Comparison of ENCODE assay signal across 8 mouse cellular contexts in genomic region chr16:21204367-21205092, GRCm38 (mm10). TPM values are rescaled to one million over a fixed set of nuclear protein-coding genes. Genes with fewer than 3 reads are reported as not detected.
A peak's percentile ranks its signal among the peaks of the same experiment; 100 is the strongest.
DNase-seq lines count a peak whose midpoint lies in the region; ATAC-seq and TF ChIP-seq lines count a peak whose summit lies in the region.

Gene Ephb3, plus strand, starts transcription at chr16:21204755.

- under 1% methylated on average over 51 of the region's 51 CpGs for WGBS in cerebellum, adult 2 months
- under 1% methylated on average over 51 of the region's 51 CpGs for whole genome bisulfite sequencing in forebrain, embryonic 16.5 days
- WGBS in liver, postnatal 0 days (ENCODE audit: insufficient replicate concordance), result 2% methylated on average over 51 of the region's 51 CpGs
- WGBS in neural tube, embryonic 14.5 days, result 0% methylated on average over 51 of the region's 51 CpGs

- TF ChIP-seq RAD21 in MEL (IDR thresholded peaks at IDR 0.05; ENCODE audit: low read depth, low read length), result peak; percentile 84

- peak; percentile 64 for DNase-seq in MEL (ENCODE audit: low read depth, low spot score)
- DNase-seq in cerebellum, adult 2 months, result peak; percentile 94 to 95
- DNase-seq in heart, postnatal 25 days (ENCODE audit: low spot score), result peak; percentile 97
- DNase-seq in layer of hippocampus, adult 11-12 months (ENCODE audit: low spot score), result peak; percentile 99
- DNase-seq in liver, postnatal 0 days, result peak; percentile 94
- DNase-seq in testis, postnatal 10 days (ENCODE audit: low spot score), result peak; percentile 100

- intact Hi-C loops in heart, postnatal 25 days (cut with DNase I), result loop anchor here (1.0 to 10.0 kb wide), 2 partner anchors 160 to 209 kb away; no protein-coding TSS in a partner anchor

- no peaks in the 10 kb centered on the region for H3K4me1 ChIP-seq in MEL (ENCODE audit: control insufficient read depth in 1 of 2, insufficient read depth in 2 of 2, low read length in 2 of 2)
- no peaks in the 10 kb centered on the region for H3K4me1 ChIP-seq in cerebellum, adult 2 months (ENCODE audit: control insufficient read depth, insufficient read depth, low read length)
- peaks cover 9% of the 10 kb centered on the region for H3K4me1 ChIP-seq in forebrain, embryonic 16.5 days (replicated peaks; ENCODE audit: control insufficient read depth, insufficient read depth, low read length)
- H3K4me1 ChIP-seq in liver, postnatal 0 days (ENCODE audit: insufficient read depth), result peaks cover 12% of the 10 kb centered on the region; the same call in 1 of the 2 replicates
- peaks cover 22% of the 10 kb centered on the region for H3K4me1 ChIP-seq in neural tube, embryonic 14.5 days (ENCODE audit: control insufficient read depth, insufficient read depth, low read length)

- TF ChIP-seq CTCF in MEL (IDR thresholded peaks at IDR 0.05 in 2 of 3, conservative IDR thresholded peaks at IDR 0.05 in 1 of 3; ENCODE audit: control insufficient read depth in 1 of 3, insufficient read depth in 1 of 3, low read depth in 2 of 3, low read length in 3 of 3, poor library complexity in 1 of 3, severe bottlenecking in 1 of 3), result peak; percentile 30 to 79 (median 71); a peak in 5 of 6 replicates
- peak; percentile 64 for TF ChIP-seq CTCF in cerebellum, adult 2 months (IDR thresholded peaks at IDR 0.05; ENCODE audit: borderline replicate concordance, insufficient read depth, low read depth, low read length)
- TF ChIP-seq CTCF in liver, postnatal 0 days (IDR thresholded peaks at IDR 0.05; ENCODE audit: low read depth), result peak; percentile 79

- no peak within 1 kb of the TSS for H3K27ac ChIP-seq in MEL (ENCODE audit: control insufficient read depth, low read depth, low read length)
- H3K27ac ChIP-seq in cerebellum, adult 2 months (ENCODE audit: insufficient read depth, low read length), result no peak within 1 kb of the TSS
- peak within 1 kb of the TSS; percentile 32; the same call in 1 of the 2 replicates for H3K27ac ChIP-seq in forebrain, embryonic 16.5 days (ENCODE audit: low read length)
- H3K27ac ChIP-seq in liver, postnatal 0 days (ENCODE audit: low read depth), result no peak within 1 kb of the TSS
- H3K27ac ChIP-seq in neural tube, embryonic 14.5 days (ENCODE audit: low read depth, low read length), result peak within 1 kb of the TSS; percentile 60

- H3K79me2 ChIP-seq in MEL (ENCODE audit: control insufficient read depth, insufficient read depth, low read length, poor library complexity), result no peaks in the 10 kb centered on the region

- no peak for TF ChIP-seq EP300 in MEL (IDR thresholded peaks at IDR 0.05; ENCODE audit: low read depth in 1 of 2, low read length in 2 of 2)
- no peak for TF ChIP-seq EP300 in liver, postnatal 0 days (IDR thresholded peaks at IDR 0.05; ENCODE audit: low read depth)

- no peak for TF ChIP-seq POLR2A in MEL (IDR thresholded peaks at IDR 0.05; ENCODE audit: control insufficient read depth in 1 of 2, insufficient read depth in 1 of 2, low read depth in 1 of 2, low read length in 2 of 2, poor library complexity in 1 of 2)
- peak; percentile 47; the same call in 1 of the 2 replicates for TF ChIP-seq POLR2A in cerebellum, adult 2 months (IDR thresholded peaks at IDR 0.05; ENCODE audit: borderline replicate concordance, insufficient read depth, low read length)

- H3K4me2 ChIP-seq in forebrain, embryonic 16.5 days (ENCODE audit: low read length), result peak within 1 kb of the TSS; percentile 70
- H3K4me2 ChIP-seq in liver, postnatal 0 days (ENCODE audit: low read depth, low read length), result peak within 1 kb of the TSS; percentile 71
- H3K4me2 ChIP-seq in neural tube, embryonic 14.5 days (ENCODE audit: low read depth, low read length), result peak within 1 kb of the TSS; percentile 72

- no peak within 1 kb of the TSS for H3K4me3 ChIP-seq in MEL (ENCODE audit: control insufficient read depth in 1 of 2, insufficient read depth in 1 of 2, low read depth in 2 of 2, low read length in 2 of 2)
- H3K4me3 ChIP-seq in cerebellum, adult 2 months (replicated peaks; ENCODE audit: insufficient read depth, low read depth, low read length), result peak within 1 kb of the TSS; percentile 58
- peak within 1 kb of the TSS; percentile 67 for H3K4me3 ChIP-seq in forebrain, embryonic 16.5 days (replicated peaks; ENCODE audit: low read length)
- peak within 1 kb of the TSS; percentile 47 for H3K4me3 ChIP-seq in liver, postnatal 0 days (ENCODE audit: low read depth, low read length)
- peak within 1 kb of the TSS; percentile 81 for H3K4me3 ChIP-seq in neural tube, embryonic 14.5 days (ENCODE audit: low read depth, low read length)

- no peaks in the 10 kb centered on the region for H3K36me3 ChIP-seq in MEL (ENCODE audit: control insufficient read depth in 1 of 2, insufficient read depth in 2 of 2, low read length in 2 of 2)
- no peaks in the 10 kb centered on the region for H3K36me3 ChIP-seq in forebrain, embryonic 16.5 days (ENCODE audit: control insufficient read depth, insufficient read depth)
- no peaks in the 10 kb centered on the region for H3K36me3 ChIP-seq in liver, postnatal 0 days (replicated peaks; ENCODE audit: insufficient read depth, low read length)
- H3K36me3 ChIP-seq in neural tube, embryonic 14.5 days (ENCODE audit: control insufficient read depth, insufficient read depth, low read length), result no peaks in the 10 kb centered on the region

- H3K9ac ChIP-seq in MEL (ENCODE audit: control insufficient read depth, low read depth, low read length, poor library complexity, severe bottlenecking), result no peak within 1 kb of the TSS
- H3K9ac ChIP-seq in forebrain, embryonic 16.5 days (replicated peaks; ENCODE audit: low read depth, low read length), result peak within 1 kb of the TSS; percentile 66
- peak within 1 kb of the TSS; percentile 34 for H3K9ac ChIP-seq in liver, postnatal 0 days (replicated peaks)
- peak within 1 kb of the TSS; percentile 83 for H3K9ac ChIP-seq in neural tube, embryonic 14.5 days (replicated peaks; ENCODE audit: low read depth, low read length)

- ATAC-seq in forebrain, embryonic 16.5 days, result peak; percentile 97
- ATAC-seq in liver, postnatal 0 days, result peak; percentile 96
- peak; percentile 97 for ATAC-seq in neural tube, embryonic 14.5 days (ENCODE audit: low read depth)

- H3K27me3 ChIP-seq in MEL (ENCODE audit: control insufficient read depth in 1 of 2, insufficient read depth in 2 of 2, low read length in 2 of 2), result peaks cover 0 to 7% of the 10 kb centered on the region in 2 experiments; a peak in 2 of 4 replicates
- no peaks in the 10 kb centered on the region for H3K27me3 ChIP-seq in cerebellum, adult 2 months (ENCODE audit: control insufficient read depth, insufficient read depth, low read length)
- H3K27me3 ChIP-seq in forebrain, embryonic 16.5 days (replicated peaks; ENCODE audit: control insufficient read depth, insufficient read depth, low read length), result peaks cover 8% of the 10 kb centered on the region; the same call in 1 of the 2 replicates
- H3K27me3 ChIP-seq in liver, postnatal 0 days (ENCODE audit: insufficient read depth, low read length), result peaks cover 51% of the 10 kb centered on the region
- no peaks in the 10 kb centered on the region for H3K27me3 ChIP-seq in neural tube, embryonic 14.5 days (ENCODE audit: control insufficient read depth, insufficient read depth, low read length)

- H3K9me3 ChIP-seq in MEL (replicated peaks; ENCODE audit: insufficient read depth, low read length), result no peaks in the 10 kb centered on the region
- no peaks in the 10 kb centered on the region for H3K9me3 ChIP-seq in forebrain, embryonic 16.5 days (ENCODE audit: control insufficient read depth, low read length)
- H3K9me3 ChIP-seq in liver, postnatal 0 days (ENCODE audit: low read length), result no peaks in the 10 kb centered on the region
- H3K9me3 ChIP-seq in neural tube, embryonic 14.5 days (ENCODE audit: control insufficient read depth, low read length), result no peaks in the 10 kb centered on the region

TF ChIP-seq in MEL, 35 proteins besides CTCF, POLR2A, EP300 and RAD21:
- no peak for TF ChIP-seq MYB (IDR thresholded peaks at IDR 0.05; ENCODE audit: low read depth, low read length)
- no peak for TF ChIP-seq HCFC1 (IDR thresholded peaks at IDR 0.05; ENCODE audit: low read depth, low read length)
- no peak for TF ChIP-seq JUND (IDR thresholded peaks at IDR 0.05; ENCODE audit: low read depth, low read length)
- 0 out of 2 replicates have a peak, but pooled peaks have one; percentile 39 for TF ChIP-seq ZNF384 (IDR thresholded peaks at IDR 0.05; ENCODE audit: low read depth, low read length)
- no peak for TF ChIP-seq MEF2A (IDR thresholded peaks at IDR 0.05; ENCODE audit: extremely low read depth, insufficient replicate concordance, low read depth, low read length, poor library complexity, severe bottlenecking)
- TF ChIP-seq TCF12 (IDR thresholded peaks at IDR 0.05; ENCODE audit: low read depth, low read length), result no peak
- no peak for TF ChIP-seq CHD2 (IDR thresholded peaks at IDR 0.05; ENCODE audit: low read length)
- no peak for TF ChIP-seq ELF1 (IDR thresholded peaks at IDR 0.05; ENCODE audit: low read depth, low read length)
- TF ChIP-seq TBP (IDR thresholded peaks at IDR 0.05; ENCODE audit: low read depth, low read length), result no peak
- peak; percentile 94 for TF ChIP-seq SMC3 (IDR thresholded peaks at IDR 0.05; ENCODE audit: low read depth, low read length)
- peak; percentile 84 for TF ChIP-seq ZC3H11A (IDR thresholded peaks at IDR 0.05; ENCODE audit: low read depth, low read length)
- TF ChIP-seq SIN3A (IDR thresholded peaks at IDR 0.05; ENCODE audit: low read length), result no peak
- no peak for TF ChIP-seq MAZ (IDR thresholded peaks at IDR 0.05; ENCODE audit: low read depth, low read length)
- TF ChIP-seq MAFK (IDR thresholded peaks at IDR 0.05; ENCODE audit: borderline replicate concordance, low read depth, low read length), result no peak
- TF ChIP-seq MYC (IDR thresholded peaks at IDR 0.05; ENCODE audit: low read depth, low read length), result no peak
- no peak for TF ChIP-seq TAL1 (IDR thresholded peaks at IDR 0.05; ENCODE audit: low read length)
- no peak for TF ChIP-seq KAT2A (conservative IDR thresholded peaks at IDR 0.05; ENCODE audit: low read depth, low read length)
- TF ChIP-seq GATA1 (IDR thresholded peaks at IDR 0.05; ENCODE audit: low read depth, low read length), result no peak

RNA-seq across cellular contexts. Expression of gene Ephb3, which starts in this region (rescaled TPM):
- total RNA-seq in MEL (2012; rRNA removed), result 0.42 and 0.46 TPM in 2 replicates
- polyA plus RNA-seq in MEL (2012; ENCODE audit: insufficient read depth in 1 of 2, insufficient read length in 2 of 2, low read depth in 1 of 2, low replicate concordance in 2 of 2, missing spikeins in 1 of 2), result 1 to 10 TPM in 1 of 2 experiments, not detected in 1; 2.9 TPM
- 3.7 and 4.8 TPM in 2 replicates for polyA plus RNA-seq in cerebellum, adult 2 months (2012; rRNA removed)
- 6.5 and 7.0 TPM in 2 replicates for polyA plus RNA-seq in forebrain, embryonic 16.5 days (2015; fragmentation: Nextera tagmentation; extraction: Ambion mirVana)
- 1 to 10 TPM; 5.4 to 6.2 TPM for total RNA-seq in heart, postnatal 25 days (2021)
- 0.18 and 0.34 TPM in 2 replicates for polyA plus RNA-seq in liver, postnatal 0 days (2015; fragmentation: Nextera tagmentation; extraction: Ambion mirVana)
- 11.4 and 12.0 TPM in 2 replicates for polyA plus RNA-seq in neural tube, embryonic 14.5 days (2014; fragmentation: Nextera tagmentation; extraction: Ambion mirVana)

Comparison
In these comparisons a context has a peak if more than half of its experiments do, and no peak if none do; other contexts are left out.
1. Peak in DNase-seq, ATAC-seq, H3K4me3 ChIP-seq, H3K9ac ChIP-seq and H3K4me2 ChIP-seq in liver, postnatal 0 days; RNA of the gene not detected or under 1 TPM.
2. H3K27ac ChIP-seq: peak in forebrain, embryonic 16.5 days (single experiment) and neural tube, embryonic 14.5 days (single experiment); none in MEL (single experiment), cerebellum, adult 2 months (single experiment) and liver, postnatal 0 days (single experiment).
3. H3K4me3 ChIP-seq: peak in cerebellum, adult 2 months (single experiment), forebrain, embryonic 16.5 days (single experiment) and neural tube, embryonic 14.5 days (single experiment); none in MEL (0 of 2).
4. Peak in every context shown above with its lines, with median percentiles within 50 percentile points of each other: DNase-seq, CTCF ChIP-seq, ATAC-seq and H3K4me2 ChIP-seq.